Mouse (Mus musculus): ENCODE results near the gene Tmprss6.

Tmprss6 gene

DNA sequence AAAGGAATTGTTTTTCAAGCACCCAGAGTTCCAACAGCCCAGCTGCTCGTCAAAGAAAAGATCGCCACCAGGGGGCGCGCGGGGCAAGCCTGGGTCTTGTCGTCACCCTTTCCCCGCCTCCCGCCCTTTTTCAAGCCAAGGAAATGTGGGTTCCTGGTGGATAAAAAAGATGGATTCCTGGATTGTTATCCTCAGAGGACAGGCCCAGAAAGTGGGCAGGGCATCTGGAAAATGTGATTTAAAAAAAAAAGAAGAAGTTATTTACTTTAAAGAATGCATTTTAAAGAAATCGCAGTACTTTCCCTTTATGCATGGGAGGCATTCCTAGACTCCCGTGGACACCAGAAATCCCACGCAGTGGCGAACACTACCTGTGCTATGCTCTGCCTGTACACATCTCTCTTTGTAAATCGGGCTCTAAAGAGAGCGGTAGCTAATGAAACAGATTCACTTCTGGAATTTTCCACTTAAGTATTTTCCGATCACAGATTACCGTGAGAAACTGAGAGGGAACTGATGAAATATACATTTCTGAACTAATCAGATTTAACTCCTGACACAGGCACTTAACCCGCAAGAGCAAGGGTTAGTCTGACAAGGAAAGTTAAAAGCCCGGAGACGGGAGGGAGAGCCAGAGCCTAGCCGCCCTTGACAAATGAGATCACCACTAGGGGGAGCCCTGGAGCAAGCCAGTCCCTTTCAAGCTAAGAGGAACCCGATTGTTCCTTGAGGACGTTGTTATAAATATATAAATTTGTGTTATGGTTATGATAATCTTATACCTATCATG lies 20.5 kb downstream of the Tmprss6 start:
- peak; percentile 81 for DNase-seq (ENCODE audit: low read depth, low spot score)

DNA sequence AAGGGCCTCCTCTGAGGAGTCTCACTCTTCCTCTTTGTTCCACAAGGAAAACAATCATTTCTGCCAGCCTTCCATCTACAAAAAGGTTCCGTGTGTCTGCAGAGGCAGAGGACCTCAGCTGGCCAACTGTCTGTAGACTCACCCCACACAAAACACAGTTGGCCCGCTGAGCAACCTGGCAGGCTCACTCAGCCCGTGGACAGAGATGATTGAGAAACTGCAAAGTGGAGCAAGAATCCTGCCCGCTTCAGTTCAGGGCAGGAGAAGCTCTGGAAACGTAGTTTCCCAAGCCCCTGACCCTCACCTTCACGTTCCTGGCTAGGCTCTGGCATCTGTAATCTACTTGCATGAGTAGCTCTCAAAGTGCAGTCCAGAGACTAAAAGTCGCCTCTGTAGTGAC lies 21.3 kb downstream of the Tmprss6 start:
- no peak for DNase-seq (ENCODE audit: low read depth, low spot score)

DNA sequence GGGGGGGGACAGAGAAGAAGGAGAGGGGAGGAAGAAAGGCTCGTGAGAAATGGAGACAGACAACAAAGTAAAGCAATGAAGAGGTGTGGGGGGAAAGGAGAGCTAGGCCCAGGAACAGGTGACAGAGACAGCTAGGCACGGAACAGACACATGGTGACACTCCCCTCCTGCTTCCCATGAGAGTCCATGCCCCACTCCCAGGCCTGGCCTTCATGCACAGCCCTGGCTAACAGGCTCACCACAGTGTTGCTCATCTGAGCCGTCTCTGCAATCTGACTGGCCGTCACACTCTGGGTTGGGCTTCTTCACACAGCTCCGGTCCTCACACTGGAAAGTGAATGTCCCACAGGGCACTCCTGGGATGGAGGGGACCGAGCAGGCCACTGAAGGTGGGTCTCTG lies 24.6 kb downstream of the Tmprss6 start:
- DNase-seq (ENCODE audit: low read depth, low spot score), result no peak

DNA sequence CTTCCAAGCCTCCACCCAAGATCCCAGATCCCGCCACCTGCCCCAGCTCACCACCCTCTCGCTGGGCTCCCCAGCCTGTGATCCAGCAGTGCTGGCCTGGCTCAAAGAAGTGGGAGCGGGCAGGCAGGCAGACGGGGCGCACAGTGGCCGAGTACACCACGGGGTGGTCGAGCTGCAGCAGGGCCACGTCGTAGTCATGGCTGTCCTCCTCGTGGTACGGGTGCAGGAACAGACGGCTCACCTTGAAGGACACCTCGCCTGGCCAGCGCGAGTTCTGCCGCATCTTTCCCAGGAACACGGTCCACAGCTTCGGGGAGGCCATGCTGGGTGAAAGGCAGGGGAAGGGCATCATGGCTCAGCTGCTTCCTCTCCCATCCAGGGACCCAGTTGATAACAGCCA lies 26.2 kb downstream of the Tmprss6 start:
- no peak for DNase-seq (ENCODE audit: low read depth, low spot score)

DNA sequence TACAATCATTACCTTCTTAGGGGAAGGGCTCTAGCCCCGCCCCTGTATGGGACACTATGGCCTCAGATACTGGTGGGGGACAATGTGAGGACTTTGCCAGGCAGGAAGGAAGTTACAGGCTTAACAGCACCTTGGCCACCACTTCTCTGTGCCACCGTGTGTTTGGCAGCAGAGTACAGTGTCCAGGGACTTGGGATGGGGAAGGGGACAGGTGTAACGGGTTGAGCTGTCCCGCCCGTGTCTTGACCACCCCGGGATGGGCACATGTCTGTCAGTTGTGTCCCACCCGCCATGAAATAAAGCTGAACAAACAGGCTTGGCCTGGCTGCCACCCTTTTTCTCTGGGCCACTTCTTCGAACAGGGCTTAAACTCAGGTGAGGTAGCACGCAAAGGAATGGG lies 29.5 kb downstream of the Tmprss6 start:
- no peak for DNase-seq (ENCODE audit: low read depth, low spot score)

DNA sequence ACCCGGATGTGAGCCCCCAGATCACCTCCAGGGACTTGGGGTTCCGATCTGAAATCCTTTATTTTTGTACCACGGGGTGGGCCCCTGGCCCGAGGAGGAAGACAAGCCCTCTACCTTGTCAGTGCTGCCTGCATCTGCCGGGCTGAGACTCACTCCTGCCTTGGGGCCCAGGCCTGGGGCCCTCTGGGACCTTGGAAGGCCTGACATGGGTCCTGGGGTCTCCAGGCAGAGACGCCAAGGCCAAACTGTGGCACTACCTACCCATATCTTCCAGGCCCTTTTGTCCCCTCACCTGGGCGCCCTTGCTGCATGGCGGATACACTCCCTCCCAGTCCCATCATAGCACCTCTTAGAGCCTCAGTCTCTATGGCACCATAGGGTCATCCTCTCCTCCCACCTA lies 29.9 kb downstream of the Tmprss6 start:
- DNase-seq (ENCODE audit: low read depth, low spot score), result no peak

DNA sequence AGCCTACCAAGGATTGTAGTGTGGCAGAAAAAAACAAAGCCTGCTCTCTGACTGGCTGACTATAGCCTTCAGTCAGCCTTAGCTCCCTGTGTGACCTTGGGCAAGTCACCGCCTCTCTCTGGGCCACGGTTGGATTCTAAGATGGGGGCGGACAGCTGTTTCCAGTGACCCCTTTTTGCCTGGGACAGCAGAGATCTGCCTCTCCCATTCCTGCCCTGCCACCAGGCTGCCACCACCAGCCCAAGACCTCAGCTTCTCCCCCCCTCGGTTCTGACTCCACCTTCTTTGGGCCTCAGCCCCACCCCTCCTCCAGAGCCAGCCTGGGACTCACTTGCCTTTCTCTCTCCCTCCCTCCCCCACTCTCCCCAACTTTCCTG lies 30.4 kb downstream of the Tmprss6 start:
- DNase-seq (ENCODE audit: low read depth, low spot score), result no peak

DNA sequence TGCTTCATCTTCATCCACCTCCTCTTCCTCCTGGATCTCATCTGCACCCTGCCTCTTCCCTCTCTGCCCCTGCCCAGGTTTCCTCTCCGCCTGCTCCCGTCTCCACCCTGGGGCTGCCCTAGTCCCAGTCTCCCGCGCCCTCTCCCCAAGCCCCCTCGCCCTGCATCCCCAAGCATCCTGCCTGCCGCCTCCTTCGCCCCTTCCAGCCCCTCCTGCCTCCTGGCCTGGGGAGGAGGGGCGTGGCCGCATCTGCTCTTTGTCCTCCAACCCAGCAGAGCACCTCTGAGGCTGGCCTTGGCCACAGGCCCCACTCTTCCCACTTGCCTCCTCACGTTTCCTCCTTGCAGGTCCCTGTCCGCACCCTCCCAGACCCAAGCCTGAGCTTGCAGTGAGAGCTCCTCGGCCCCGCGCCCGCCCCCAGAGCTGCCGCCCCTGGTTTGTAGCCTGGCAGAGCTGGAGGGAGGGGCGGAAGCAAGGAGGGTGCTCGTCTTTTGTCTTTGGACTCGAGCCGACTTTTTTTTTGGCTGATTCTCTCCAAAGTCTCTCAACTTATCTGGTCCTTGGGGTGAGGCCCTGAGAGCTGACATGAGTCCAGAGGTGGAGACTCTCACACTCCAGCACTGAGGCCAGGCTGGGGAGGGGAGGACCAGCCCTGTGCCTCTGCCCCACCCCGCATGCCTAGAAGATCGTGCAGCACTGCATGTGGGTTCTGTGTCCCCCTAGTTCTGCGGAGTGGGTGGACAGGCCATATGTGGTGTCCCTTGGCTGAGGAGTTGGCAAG lies 31.0 kb downstream of the Tmprss6 start:
- peak; percentile 60 for DNase-seq (ENCODE audit: low read depth, low spot score)

DNA sequence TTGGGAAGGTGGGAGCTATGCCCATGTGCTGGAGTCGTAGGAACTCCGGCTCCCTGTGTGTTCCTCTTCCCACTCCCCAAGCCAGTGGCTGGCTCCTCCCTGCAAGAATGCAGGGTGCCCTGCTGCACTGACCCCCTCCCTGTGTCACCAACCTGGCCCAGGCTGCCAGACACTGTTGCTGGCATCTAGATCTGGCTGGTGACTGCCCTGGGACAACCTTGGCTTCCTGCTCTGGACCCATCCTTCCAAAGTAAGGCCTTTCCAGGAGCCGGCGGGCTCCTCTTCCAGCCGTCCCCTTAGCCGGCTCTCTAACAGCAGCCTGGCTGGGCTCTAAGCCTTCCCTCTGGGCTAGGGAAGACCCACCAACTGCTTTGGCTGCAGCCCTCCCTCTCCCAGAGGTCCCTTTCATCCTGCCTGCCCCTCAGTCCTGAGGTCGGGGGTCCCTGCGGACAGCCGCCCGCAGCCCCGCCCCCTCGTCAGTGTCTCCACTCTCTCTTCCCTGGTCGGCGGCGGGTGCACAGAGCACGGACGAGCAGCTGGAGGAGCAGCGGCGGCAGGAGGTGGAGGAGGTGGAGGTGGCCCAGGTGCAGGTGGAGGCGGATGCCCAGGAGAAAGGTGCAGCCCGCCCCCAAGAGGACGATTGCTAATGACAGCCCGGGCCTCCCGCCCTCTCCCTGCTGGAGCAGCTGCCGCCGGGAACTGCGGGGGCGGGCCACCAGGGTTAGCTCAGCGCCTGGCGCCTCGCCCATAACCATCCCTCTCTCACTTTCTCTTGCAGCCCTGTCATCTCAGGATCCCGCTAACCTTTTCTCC lies 31.8 kb downstream of the Tmprss6 start:
- peak; percentile 81 for DNase-seq (ENCODE audit: low read depth, low spot score)

DNA sequence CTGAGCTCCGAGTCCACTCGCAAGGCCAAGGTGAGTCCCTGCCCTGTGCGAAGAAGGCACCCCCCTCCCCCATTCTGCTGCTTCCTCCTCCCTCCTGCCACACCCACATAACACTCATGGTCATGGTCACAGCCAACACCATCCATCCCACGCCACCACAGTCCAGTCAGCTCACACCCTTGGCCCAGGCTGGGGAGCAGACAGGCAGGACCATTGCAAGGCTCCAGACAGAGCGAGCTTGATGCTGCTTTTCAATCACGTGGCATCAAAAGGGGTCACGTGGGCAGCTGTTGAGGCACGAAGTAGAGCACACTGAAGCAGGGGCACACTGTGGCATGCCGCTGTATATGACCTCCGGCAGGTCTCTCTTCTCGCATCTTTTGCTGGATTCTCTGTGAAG lies 32.8 kb downstream of the Tmprss6 start:
- no peak for DNase-seq (ENCODE audit: low read depth, low spot score)

DNA sequence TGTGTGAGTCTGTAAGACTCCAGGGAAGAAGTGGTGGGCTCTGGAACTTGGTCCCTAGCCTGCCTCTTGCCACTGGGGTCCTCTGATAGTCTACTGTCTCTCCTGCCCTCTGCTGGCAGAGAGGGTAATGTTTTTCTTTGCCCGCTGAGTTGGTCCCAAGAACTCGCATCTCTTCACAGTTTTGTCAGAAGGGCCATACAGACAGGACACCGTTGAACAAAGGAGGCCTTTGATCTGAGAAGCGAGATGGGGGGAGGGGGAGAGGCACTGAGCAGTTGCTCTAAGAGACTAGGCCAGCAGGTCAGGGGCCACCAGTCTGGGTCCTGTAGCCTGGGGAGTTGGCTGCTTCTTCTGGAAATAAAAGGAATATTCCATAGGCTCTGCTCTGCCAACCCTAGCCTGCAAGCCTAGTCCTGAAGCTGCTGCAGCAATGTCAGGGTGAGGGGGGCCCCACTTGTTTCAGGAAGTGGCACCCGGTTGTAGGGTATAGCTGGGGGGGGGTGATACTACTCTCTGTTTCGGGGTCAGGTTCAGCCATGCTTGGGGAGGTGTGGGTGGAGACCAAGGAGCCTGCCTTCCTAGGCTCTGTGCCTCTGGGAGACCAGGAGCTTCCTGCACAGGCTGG lies 33.4 kb downstream of the Tmprss6 start:
- no peak for DNase-seq (ENCODE audit: low read depth, low spot score)

DNA sequence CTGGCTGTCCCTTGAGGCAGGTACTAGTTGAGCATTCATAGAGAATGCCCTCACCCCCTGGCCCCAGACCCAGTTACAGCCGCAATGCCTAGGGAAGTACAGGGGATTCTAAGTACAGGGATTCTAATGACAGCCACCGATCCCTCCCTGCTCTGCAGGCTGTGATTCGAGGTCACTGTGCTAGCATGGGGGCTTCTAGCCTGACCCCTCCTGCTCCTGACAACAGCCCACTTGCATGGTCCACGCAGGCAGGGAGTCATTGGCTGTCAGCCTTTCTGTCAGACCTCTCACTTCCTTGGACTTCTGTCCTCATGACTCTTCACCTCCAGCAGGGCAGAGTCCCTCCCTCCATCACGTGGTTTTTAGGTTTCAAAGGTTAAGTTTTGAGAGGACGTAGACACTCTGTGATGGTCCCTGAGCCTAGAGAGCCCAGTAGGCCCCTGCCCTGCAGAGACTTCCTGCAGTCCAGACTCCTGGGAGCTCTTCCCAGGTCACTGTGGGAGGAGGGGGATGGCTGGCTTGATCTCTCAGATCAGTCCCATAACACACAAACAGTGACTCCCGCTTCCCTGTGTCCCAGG lies 36.8 kb downstream of the Tmprss6 start:
- no peak for DNase-seq (ENCODE audit: low read depth, low spot score)

DNA sequence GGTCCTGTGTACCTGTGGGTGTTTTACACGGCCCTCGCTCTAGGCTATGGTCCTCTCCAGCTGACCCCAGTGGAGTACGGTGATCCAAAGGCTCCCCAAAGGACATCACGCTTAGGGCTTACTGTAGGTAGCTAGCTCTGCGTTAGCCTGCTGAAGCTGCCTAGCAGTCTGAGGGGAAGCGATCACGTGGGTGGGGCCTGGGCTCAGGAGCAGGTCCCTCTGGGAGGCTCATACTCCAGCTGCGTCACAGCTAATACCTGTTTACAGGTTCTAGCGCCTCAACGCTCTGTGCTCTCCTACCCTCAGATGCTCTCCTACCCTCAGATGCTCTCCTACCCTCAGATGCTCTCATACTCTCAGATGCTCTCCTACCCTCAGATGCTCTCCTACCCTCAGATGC lies 37.6 kb downstream of the Tmprss6 start:
- no peak for DNase-seq (ENCODE audit: low read depth, low spot score)

DNA sequence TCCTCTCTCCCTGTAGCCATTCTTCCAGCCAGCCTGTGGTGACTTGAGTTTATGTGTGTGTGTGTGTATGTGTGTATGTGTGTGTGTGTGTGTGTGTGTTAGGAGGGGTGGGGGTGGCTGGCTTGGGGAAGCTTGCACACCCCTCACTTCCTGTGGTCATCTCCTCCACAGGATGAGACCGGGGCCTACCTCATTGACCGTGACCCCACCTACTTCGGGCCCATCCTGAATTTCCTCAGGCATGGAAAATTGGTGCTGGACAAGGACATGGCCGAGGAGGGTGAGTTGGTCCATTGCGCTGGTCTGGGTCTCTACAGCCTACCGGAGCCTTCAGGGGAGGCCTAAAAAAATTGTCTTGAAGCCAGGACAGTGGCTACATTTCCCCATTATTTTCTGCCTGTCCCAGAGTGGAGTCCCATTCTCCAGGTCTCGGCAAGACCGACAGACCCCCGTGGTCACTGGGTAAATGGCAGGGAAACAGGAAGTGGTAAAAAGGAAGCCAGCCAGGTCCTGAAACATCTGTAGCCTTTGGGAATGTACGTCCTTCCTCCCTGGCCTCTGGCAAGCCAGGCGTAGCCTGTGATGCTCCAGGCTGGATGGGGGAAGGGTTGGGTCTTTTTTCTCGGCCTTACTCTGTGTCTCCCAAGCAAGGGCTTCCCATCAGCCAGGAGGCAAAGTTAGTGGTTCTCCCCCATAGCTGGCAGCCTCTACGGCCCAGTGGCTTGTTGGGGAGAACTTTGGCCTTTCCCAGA lies 38.4 kb downstream of the Tmprss6 start:
- DNase-seq (ENCODE audit: low read depth, low spot score), result no peak

DNA sequence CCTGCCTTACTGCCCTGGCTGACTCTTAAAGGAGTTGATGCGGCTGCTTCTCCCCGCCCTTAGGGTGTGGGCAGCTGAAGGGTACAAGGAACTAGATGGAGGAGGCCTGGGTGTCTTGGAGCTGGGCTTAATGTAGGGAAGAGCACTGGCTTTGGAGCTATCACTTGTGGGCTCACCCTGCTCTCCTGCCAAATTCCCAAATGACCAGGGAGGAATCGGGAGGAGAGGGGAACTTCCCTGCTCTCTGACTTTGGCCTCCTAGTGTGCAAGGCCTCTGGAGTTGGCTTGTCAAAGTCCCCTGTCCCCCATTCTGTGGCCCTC lies 39.3 kb downstream of the Tmprss6 start:
- no peak for DNase-seq (ENCODE audit: low read depth, low spot score)

DNA sequence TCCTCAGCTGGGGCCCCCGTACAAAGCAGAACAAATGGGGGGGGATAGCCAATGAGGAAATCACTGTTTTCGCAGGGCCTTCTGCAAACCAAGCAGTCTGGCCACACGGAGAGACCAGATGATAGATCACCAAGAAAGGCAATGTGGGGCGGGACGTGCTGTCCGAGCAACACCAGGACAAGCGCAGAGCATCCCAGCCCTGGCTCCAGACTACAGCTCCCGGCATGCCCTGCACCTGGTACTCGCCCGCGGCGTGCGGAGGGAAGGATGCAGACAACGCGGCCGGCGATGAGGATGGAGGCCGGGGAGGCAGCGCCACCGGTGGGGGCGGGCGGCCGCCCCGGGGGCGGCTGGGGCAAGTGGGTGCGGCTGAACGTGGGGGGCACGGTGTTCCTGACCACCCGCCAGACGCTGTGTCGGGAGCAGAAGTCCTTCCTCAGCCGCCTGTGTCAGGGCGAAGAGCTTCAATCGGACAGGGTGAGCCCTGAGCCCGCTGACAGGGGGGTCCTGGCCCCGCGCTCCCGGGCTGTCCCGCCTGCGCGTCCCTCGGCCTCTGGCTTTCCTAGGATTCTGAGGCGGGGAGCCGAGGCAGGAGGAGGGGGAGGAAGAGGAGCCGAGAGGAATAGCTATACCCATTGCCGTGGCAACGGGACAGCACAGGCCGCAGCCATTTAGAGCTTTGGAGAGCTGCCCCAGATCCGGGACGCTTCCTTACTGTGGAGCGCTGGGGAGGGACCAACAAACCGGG lies 39.9 kb downstream of the Tmprss6 start, which contains the start of gene Kctd17:
Gene Kctd17, plus strand, starts transcription at position 174 of the 748 bp plus-strand sequence.
- DNase-seq (ENCODE audit: low read depth, low spot score), result peak; percentile 60

DNA sequence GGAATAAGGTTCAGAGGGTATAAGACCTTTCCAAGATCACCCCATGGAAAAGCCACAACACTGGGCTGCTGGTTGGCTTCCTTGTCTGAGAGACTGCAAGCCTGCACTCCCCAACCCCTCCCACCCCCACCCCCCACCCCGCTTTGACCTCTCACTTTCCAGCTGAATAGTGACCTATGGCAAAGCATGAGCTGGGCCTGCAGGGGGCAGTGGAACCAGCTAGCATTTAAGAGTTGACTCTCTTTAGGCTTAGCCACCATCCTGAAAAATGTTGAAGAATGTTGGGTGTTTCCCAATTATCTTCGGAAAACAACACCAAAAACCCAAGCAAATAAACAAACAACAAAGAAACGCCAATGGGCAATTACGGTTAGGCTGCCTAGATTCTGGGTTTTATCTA lies 43.2 kb downstream of the Tmprss6 start:
- no peak for DNase-seq (ENCODE audit: low read depth, low spot score)

DNA sequence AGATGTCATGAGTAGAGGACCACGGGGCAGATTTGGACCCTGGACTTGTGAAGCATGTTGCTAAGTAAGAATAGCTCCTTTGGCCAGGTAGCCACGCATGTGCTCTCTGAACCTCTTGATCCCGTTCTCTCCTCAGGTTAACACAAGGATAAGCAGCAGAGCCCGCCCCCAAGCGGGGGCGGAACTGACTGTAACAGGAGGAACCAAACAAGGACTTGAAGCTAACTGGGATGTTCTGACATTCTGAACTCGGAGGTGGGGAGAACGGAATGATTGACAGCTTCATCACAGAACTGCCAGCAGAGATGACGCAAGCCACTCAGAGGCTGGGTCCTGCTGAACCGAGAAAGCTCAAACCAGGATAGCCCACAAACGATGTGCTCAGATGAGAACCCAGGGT lies 43.9 kb downstream of the Tmprss6 start:
- no peak for DNase-seq (ENCODE audit: low read depth, low spot score)

DNA sequence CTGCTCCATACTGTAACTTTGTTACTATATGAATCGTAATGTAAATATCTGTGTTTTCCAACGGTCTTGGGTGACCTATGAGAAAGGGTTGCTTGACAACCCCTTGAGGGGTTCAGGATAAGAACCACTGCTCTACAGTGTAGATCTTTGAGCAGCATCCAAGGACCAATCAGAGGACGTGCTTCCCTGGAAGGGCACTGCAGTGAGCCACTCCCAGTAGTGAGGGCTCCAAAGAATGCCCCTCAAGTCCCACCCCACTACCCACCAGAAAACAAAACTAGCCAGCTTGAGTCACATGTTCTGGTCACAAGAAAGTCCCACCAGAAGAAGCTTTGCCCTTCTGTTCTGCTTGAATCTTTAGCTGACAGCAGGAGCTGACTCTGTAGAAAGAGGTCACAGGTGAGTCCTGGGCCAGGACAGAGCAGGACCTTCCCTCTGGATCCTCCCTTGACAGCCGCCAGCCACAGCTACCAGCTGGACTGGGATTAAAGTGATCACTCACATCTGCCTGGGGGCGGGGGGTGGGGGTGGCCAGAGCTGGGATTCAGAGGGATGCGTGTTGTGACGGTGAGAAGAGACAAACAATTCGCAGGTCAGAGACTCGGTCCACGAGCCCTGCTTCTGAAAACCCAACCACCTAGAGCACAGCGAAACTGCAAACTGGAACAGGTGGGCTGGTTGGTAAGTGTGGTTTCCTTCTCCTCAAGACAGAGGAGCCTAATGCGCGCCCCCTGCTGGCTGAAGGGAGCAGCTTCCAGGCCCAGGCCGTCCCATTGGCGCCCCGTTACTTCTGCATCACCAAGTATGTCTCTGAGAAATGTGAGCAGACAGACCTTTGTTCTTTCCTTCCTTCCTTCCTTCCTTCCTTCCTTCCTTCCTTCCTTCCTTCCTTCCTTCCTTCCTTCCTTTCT lies 46.1 kb downstream of the Tmprss6 start:
- DNase-seq (ENCODE audit: low read depth, low spot score), result peak; percentile 72

All from skeletal muscle tissue, adult 2 months (tissue).